Mouse (Mus musculus): Measurements from ENCODE around the gene Kcnmb1. TPM values are rescaled to one million over a fixed set of nuclear protein-coding genes. Genes with fewer than 3 reads are reported as not detected.

Gene Kcnmb1
- polyA plus RNA-seq, 1 experiment = 0.27 TPM

GRCm38 (mm10) chr11:33931836-33932385 is 30.9 kb upstream of the Kcnmb1 start:
- Histone ChIP-seq H3K4me1 (ENCODE audit: control insufficient read depth, insufficient read depth, insufficient read length) (peaks cover 6% of the 10 kb centered on the region; the same call in 1 of the 2 replicates), H3K36me3 (ENCODE audit: control insufficient read depth, insufficient read depth, low read length) (no peaks in the 10 kb centered on the region), H3K4me3 (ENCODE audit: extremely low read depth, insufficient read depth, insufficient read length) (no peak overlapping the region), H3K27ac (ENCODE audit: insufficient read depth, low read length) (peak overlapping the region; percentile 51), H3K27me3 (ENCODE audit: control insufficient read depth, insufficient read depth, low read length) (no peaks in the 10 kb centered on the region)
- TF ChIP-seq POLR2A (IDR thresholded peaks at IDR 0.05; ENCODE audit: low read depth, low read length) (no peak), CTCF (IDR thresholded peaks at IDR 0.05; ENCODE audit: extremely low read depth, insufficient read depth, insufficient read length, insufficient replicate concordance) (no peak)
- 7% methylated on average over 10 of the region's 10 CpGs for WGBS
- DNase-seq (ENCODE audit: low read depth in 1 of 2, low spot score in 2 of 2) = peak; percentile 54 to 67

GRCm38 (mm10) chr11:33932386-33933111 is 30.3 kb upstream of the Kcnmb1 start:
- H3K36me3 ChIP-seq (ENCODE audit: control insufficient read depth, insufficient read depth, low read length) = no peaks in the 10 kb centered on the region
- no peaks in the 10 kb centered on the region for H3K27me3 ChIP-seq (ENCODE audit: control insufficient read depth, insufficient read depth, low read length)
- DNase-seq (ENCODE audit: low read depth in 1 of 2, low spot score in 2 of 2) = no peak
- peak overlapping the region; percentile 15; the same call in 1 of the 2 replicates for H3K4me3 ChIP-seq (ENCODE audit: extremely low read depth, insufficient read depth, insufficient read length)
- TF ChIP-seq CTCF (IDR thresholded peaks at IDR 0.05; ENCODE audit: extremely low read depth, insufficient read depth, insufficient read length, insufficient replicate concordance) = no peak
- no peak for TF ChIP-seq POLR2A (IDR thresholded peaks at IDR 0.05; ENCODE audit: low read depth, low read length)
- peak overlapping the region; percentile 51 for H3K27ac ChIP-seq (ENCODE audit: insufficient read depth, low read length)
- peaks cover 6% of the 10 kb centered on the region; the same call in 1 of the 2 replicates for H3K4me1 ChIP-seq (ENCODE audit: control insufficient read depth, insufficient read depth, insufficient read length)
- 7% methylated on average over 18 of the region's 18 CpGs for WGBS

- H3K27me3 ChIP-seq (ENCODE audit: control insufficient read depth, insufficient read depth, low read length) = no peaks in the 10 kb centered on the region
- no peaks in the 10 kb centered on the region for H3K36me3 ChIP-seq (ENCODE audit: control insufficient read depth, insufficient read depth, low read length)
- TF ChIP-seq CTCF (IDR thresholded peaks at IDR 0.05; ENCODE audit: extremely low read depth, insufficient read depth, insufficient read length, insufficient replicate concordance) = peak; percentile 55; the same call in 1 of the 2 replicates
- TF ChIP-seq POLR2A (IDR thresholded peaks at IDR 0.05; ENCODE audit: low read depth, low read length) = no peak
- H3K27ac ChIP-seq (ENCODE audit: insufficient read depth, low read length) = no peak overlapping the region
- 83% methylated on average over 9 of the region's 9 CpGs for WGBS
- H3K4me3 ChIP-seq (ENCODE audit: extremely low read depth, insufficient read depth, insufficient read length) = no peak overlapping the region
- peaks cover 6% of the 10 kb centered on the region; the same call in 1 of the 2 replicates for H3K4me1 ChIP-seq (ENCODE audit: control insufficient read depth, insufficient read depth, insufficient read length)
- DNase-seq (ENCODE audit: low read depth in 1 of 2, low spot score in 2 of 2) = no peak
Observed at GRCm38 (mm10) chr11:33934286-33934685, 28.5 kb upstream of the Kcnmb1 start.

GRCm38 (mm10) chr11:33937641-33938040 is 25.2 kb upstream of the Kcnmb1 start:
- Histone ChIP-seq H3K4me3 (ENCODE audit: extremely low read depth, insufficient read depth, insufficient read length) (no peak overlapping the region), H3K4me1 (ENCODE audit: control insufficient read depth, insufficient read depth, insufficient read length) (peaks cover 9% of the 10 kb centered on the region; the same call in 1 of the 2 replicates), H3K36me3 (ENCODE audit: control insufficient read depth, insufficient read depth, low read length) (no peaks in the 10 kb centered on the region), H3K27me3 (ENCODE audit: control insufficient read depth, insufficient read depth, low read length) (no peaks in the 10 kb centered on the region), H3K27ac (ENCODE audit: insufficient read depth, low read length) (peak overlapping the region; percentile 56)
- TF ChIP-seq CTCF (IDR thresholded peaks at IDR 0.05; ENCODE audit: extremely low read depth, insufficient read depth, insufficient read length, insufficient replicate concordance) (no peak), POLR2A (IDR thresholded peaks at IDR 0.05; ENCODE audit: low read depth, low read length) (no peak)
- DNase-seq (ENCODE audit: low read depth in 1 of 2, low spot score in 2 of 2) = no peak
- WGBS = 76% methylated on average over 8 of the region's 8 CpGs

- H3K36me3 ChIP-seq (ENCODE audit: control insufficient read depth, insufficient read depth, low read length) = no peaks in the 10 kb centered on the region
- peak; percentile 16 to 41 for DNase-seq (ENCODE audit: low read depth in 1 of 2, low spot score in 2 of 2)
- TF ChIP-seq CTCF (IDR thresholded peaks at IDR 0.05; ENCODE audit: extremely low read depth, insufficient read depth, insufficient read length, insufficient replicate concordance) = no peak
- TF ChIP-seq POLR2A (IDR thresholded peaks at IDR 0.05; ENCODE audit: low read depth, low read length) = no peak
- peak overlapping the region; percentile 7; the same call in 1 of the 2 replicates for H3K4me3 ChIP-seq (ENCODE audit: extremely low read depth, insufficient read depth, insufficient read length)
- H3K4me1 ChIP-seq (ENCODE audit: control insufficient read depth, insufficient read depth, insufficient read length) = peaks cover 6% of the 10 kb centered on the region; the same call in 1 of the 2 replicates
- H3K27me3 ChIP-seq (ENCODE audit: control insufficient read depth, insufficient read depth, low read length) = no peaks in the 10 kb centered on the region
- H3K27ac ChIP-seq (ENCODE audit: insufficient read depth, low read length) = peak overlapping the region; percentile 72
- WGBS = 23% methylated on average over 7 of the region's 7 CpGs
Observed at GRCm38 (mm10) chr11:33938561-33939274, 24.1 kb upstream of the Kcnmb1 start.

GRCm38 (mm10) chr11:33939456-33940113 is 23.2 kb upstream of the Kcnmb1 start:
- no peak overlapping the region for H3K4me3 ChIP-seq (ENCODE audit: extremely low read depth, insufficient read depth, insufficient read length)
- H3K27me3 ChIP-seq (ENCODE audit: control insufficient read depth, insufficient read depth, low read length) = no peaks in the 10 kb centered on the region
- no peak for TF ChIP-seq POLR2A (IDR thresholded peaks at IDR 0.05; ENCODE audit: low read depth, low read length)
- no peak for TF ChIP-seq CTCF (IDR thresholded peaks at IDR 0.05; ENCODE audit: extremely low read depth, insufficient read depth, insufficient read length, insufficient replicate concordance)
- no peaks in the 10 kb centered on the region for H3K36me3 ChIP-seq (ENCODE audit: control insufficient read depth, insufficient read depth, low read length)
- 40% methylated on average over 4 of the region's 4 CpGs for WGBS
- peaks cover 6% of the 10 kb centered on the region; the same call in 1 of the 2 replicates for H3K4me1 ChIP-seq (ENCODE audit: control insufficient read depth, insufficient read depth, insufficient read length)
- DNase-seq (ENCODE audit: low read depth in 1 of 2, low spot score in 2 of 2) = no peak
- peak overlapping the region; percentile 72; the same call in 1 of the 2 replicates for H3K27ac ChIP-seq (ENCODE audit: insufficient read depth, low read length)
